Mouse (Mus musculus) C2C12 (cell line): ENCODE data around the gene Cacna1c. TPM values are rescaled to one million over a fixed set of nuclear protein-coding genes. Genes with fewer than 3 reads are reported as not detected.

Source experiments
- H3K27me3 ChIP-seq: one replicate; pipeline ENCODE4 v1.6.1; 2011; ENCODE audit not compliant: control insufficient read depth, insufficient read depth, insufficient read length
- H3K36me3 ChIP-seq: one replicate; pipeline ENCODE4 v1.6.1; 2011; ENCODE audit not compliant: control insufficient read depth, insufficient read depth
- H3K4me3 ChIP-seq: one replicate; pipeline ENCODE4 v1.5.1; 2011; ENCODE audit warnings: mild to moderate bottlenecking, control low read depth; ENCODE audit not compliant: poor library complexity, insufficient read depth, severe bottlenecking
- H3K79me2 ChIP-seq: one replicate; pipeline ENCODE4 v1.6.1; 2011; ENCODE audit not compliant: control insufficient read depth, insufficient read depth
- H3K79me3 ChIP-seq: one replicate; pipeline ENCODE4 v1.6.1; 2011; ENCODE audit warnings: low read depth, control low read depth
- H3ac ChIP-seq: one replicate; pipeline ENCODE3; 2011; ENCODE audit warnings: low read depth; ENCODE audit not compliant: control insufficient read depth, insufficient read length
- CEBPB ChIP-seq: IDR thresholded peaks from one replicate; pipeline ENCODE4 v1.6.1; 2011; ENCODE audit warnings: low read depth, mild to moderate bottlenecking, control low read depth, moderate library complexity
- CTCF ChIP-seq: IDR thresholded peaks from one replicate; pipeline ENCODE4 v1.5.1; 2011; ENCODE audit not compliant: control insufficient read depth, insufficient read depth, insufficient read length
- FOSL1 ChIP-seq: IDR thresholded peaks from one replicate; pipeline ENCODE4 v1.8.0; 2011; ENCODE audit warnings: mild to moderate bottlenecking, low read length; ENCODE audit not compliant: poor library complexity, insufficient read depth, severe bottlenecking
- MAX ChIP-seq: IDR thresholded peaks from one replicate; pipeline ENCODE4 v1.6.1; 2011; ENCODE audit warnings: mild to moderate bottlenecking, control low read depth
- MYOD1 ChIP-seq: IDR thresholded peaks from one replicate; pipeline ENCODE4 v1.6.1; 2011; ENCODE audit warnings: low read depth; ENCODE audit not compliant: control insufficient read depth, insufficient read length
- MYOG ChIP-seq: IDR thresholded peaks from one replicate; pipeline ENCODE4 v1.6.1; 2011; ENCODE audit not compliant: control insufficient read depth, insufficient read length; ENCODE audit errors: extremely low read depth
- USF1 ChIP-seq: IDR thresholded peaks from one replicate; pipeline ENCODE4 v1.6.1; 2011; ENCODE audit warnings: low read depth, mild to moderate bottlenecking, control low read depth, moderate library complexity
- polyA plus RNA-seq: library from polyadenylated mRNA; unstranded; fragments of >200 nt; fragmentation: generic; extraction: Trizol; gene quantifications from one replicate; pipeline ENCODE4 v1.2.1, GENCODE M21; 2012; ENCODE audit warnings: missing spikeins

Gene Cacna1c
- polyA plus RNA-seq, 1 experiment: not detected

DNA sequence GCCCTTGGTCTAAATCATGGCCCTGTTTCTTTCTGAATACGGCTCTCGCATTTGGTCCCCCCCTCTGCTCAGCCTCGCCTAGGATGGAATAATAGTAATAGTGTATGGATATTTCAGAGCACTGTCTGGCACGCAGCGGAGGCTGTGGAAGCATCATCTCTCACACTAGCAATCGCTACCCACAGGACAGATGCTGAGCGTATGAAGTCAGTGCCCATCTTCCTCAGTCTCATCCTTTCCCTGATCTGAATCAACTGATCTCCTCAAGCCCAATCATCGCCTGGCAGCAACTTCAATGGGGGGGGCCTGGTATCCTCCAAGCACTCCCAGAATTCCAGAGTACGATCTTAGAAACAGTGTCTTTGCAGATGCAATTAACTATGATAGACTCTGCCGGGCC lies 518.2 kb downstream of the Cacna1c start:
- TF ChIP-seq CEBPB: no peak
- no peak for TF ChIP-seq CTCF
- no peak for TF ChIP-seq MAX
- TF ChIP-seq USF1: no peak
- TF ChIP-seq MYOG: no peak
- TF ChIP-seq FOSL1: no peak
- TF ChIP-seq MYOD1: no peak
- Histone ChIP-seq H3K79me2 (no peaks in the 10 kb centered on the region), H3K36me3 (no peaks in the 10 kb centered on the region), H3ac (no peak overlapping the region), H3K79me3 (no peaks in the 10 kb centered on the region), H3K4me3 (no peak overlapping the region), H3K27me3 (peaks cover 26% of the 10 kb centered on the region)

DNA sequence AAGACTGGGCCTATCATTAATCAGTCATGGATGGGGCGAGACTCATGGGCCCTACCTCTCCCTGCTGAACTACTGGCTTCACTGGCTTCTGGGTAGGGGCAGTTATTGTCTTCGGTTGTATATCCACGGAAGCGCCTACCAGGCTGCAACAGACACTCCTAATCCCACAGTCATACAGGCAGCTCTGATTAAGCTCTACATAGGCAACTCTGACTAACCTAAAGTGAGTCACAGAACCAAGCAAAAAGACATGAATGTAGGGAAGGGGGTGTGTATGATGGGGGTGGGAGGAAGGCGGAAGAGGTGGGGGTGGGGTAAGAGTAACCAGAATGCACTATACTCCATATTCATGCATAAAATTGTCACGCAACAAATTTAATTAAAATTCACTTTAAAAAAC lies 518.9 kb downstream of the Cacna1c start:
- TF ChIP-seq FOSL1 (no peak), MAX (no peak), MYOD1 (no peak), CEBPB (no peak), MYOG (no peak), USF1 (no peak), CTCF (no peak)
- H3K4me3 ChIP-seq: no peak overlapping the region
- H3K36me3 ChIP-seq: no peaks in the 10 kb centered on the region
- H3K27me3 ChIP-seq: peaks cover 26% of the 10 kb centered on the region
- H3ac ChIP-seq: no peak overlapping the region
- H3K79me2 ChIP-seq: no peaks in the 10 kb centered on the region
- no peaks in the 10 kb centered on the region for H3K79me3 ChIP-seq

DNA sequence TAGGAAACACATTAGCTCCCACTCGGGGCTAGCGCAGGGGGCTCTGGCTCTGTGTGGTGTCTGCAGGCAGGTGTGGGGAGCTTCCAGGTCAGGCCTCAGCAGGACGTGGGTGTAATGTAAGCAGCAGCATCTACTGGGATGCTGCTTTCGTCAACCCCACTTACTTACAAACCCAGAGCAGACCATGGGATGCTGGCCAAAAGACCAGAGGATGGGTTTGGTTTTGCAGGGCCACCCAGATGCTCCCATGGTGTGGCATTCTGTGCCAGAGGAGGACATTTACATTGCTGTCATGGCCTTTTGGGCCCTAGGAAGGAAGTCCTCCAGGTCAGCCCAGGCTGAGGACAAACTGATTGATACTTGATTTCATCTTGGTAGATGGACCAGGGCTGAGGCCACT lies 521.4 kb downstream of the Cacna1c start:
- H3K79me3 ChIP-seq: no peaks in the 10 kb centered on the region
- TF ChIP-seq FOSL1: no peak
- no peak for TF ChIP-seq USF1
- no peak for TF ChIP-seq MAX
- no peak for TF ChIP-seq MYOG
- no peak for TF ChIP-seq MYOD1
- no peak for TF ChIP-seq CTCF
- no peak for TF ChIP-seq CEBPB
- H3ac ChIP-seq: no peak overlapping the region
- no peaks in the 10 kb centered on the region for H3K79me2 ChIP-seq
- peaks cover 27% of the 10 kb centered on the region for H3K27me3 ChIP-seq
- no peak overlapping the region for H3K4me3 ChIP-seq
- no peaks in the 10 kb centered on the region for H3K36me3 ChIP-seq

DNA sequence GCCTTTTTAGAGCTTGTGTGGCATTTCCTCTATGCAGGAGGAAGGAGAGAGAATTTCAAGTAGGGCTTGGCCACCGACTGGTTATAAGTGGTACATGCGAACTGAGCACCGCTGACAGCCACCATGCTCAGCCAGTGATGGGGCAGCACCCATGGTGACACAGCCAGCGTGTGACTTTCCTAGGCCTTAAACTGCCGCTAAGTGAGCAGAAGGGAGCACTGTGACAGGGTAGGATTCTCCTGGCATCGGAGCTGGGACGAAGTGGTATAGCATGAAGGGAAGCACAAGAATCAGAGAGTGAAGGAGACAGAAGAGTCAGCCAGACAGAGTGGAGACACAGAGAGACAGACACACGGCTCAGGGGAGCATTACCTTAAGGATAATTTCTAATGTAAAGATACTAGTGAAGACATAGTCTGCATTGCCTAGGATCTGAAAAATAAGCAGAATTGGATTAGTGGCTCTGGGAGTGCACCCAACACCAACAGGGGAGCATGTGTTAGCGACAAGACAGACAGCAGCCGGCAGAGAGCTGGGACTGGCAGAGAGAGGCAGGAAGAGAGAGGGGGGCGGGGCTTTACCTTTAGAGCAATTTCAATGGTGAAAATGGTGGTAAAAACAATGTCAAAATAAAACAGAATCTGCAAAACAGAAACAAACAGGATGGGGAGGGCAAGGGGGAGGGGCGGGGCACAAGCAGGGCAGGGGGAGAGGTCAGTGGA lies 522.1 kb downstream of the Cacna1c start:
- Histone ChIP-seq H3ac (no peak overlapping the region), H3K36me3 (no peaks in the 10 kb centered on the region), H3K27me3 (peaks cover 27% of the 10 kb centered on the region), H3K79me2 (no peaks in the 10 kb centered on the region), H3K79me3 (no peaks in the 10 kb centered on the region), H3K4me3 (no peak overlapping the region)
- TF ChIP-seq CEBPB (no peak), MYOD1 (no peak), MAX (no peak), FOSL1 (no peak), USF1 (no peak), MYOG (no peak), CTCF (no peak)

DNA sequence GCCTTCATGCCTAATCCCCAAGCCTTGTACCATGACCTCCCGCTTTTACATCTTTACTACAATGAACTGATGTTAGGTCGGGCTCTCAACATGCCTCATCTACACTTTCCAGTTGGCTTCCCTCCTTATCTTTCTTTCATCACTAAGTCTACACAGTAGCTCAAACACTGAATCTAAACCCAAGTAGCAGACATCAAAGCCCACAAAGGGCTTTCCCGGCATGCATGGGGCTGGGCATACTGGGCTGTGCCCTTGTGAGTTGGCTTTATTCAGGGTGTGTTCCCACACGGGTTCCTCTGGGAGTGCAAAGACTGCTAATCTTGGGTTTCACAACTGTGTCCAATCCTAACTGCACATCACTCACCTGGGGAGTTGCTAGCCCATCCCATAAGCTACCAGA lies 542.9 kb downstream of the Cacna1c start:
- no peaks in the 10 kb centered on the region for H3K79me2 ChIP-seq
- H3K79me3 ChIP-seq: no peaks in the 10 kb centered on the region
- H3K36me3 ChIP-seq: no peaks in the 10 kb centered on the region
- H3ac ChIP-seq: no peak overlapping the region
- H3K4me3 ChIP-seq: no peak overlapping the region
- no peak for TF ChIP-seq FOSL1
- TF ChIP-seq MAX: no peak
- TF ChIP-seq CTCF: no peak
- TF ChIP-seq CEBPB: no peak
- TF ChIP-seq USF1: no peak
- TF ChIP-seq MYOG: no peak
- no peak for TF ChIP-seq MYOD1
- H3K27me3 ChIP-seq: peaks cover 50% of the 10 kb centered on the region
